Mouse (Mus musculus) thymus, postnatal 14 days (tissue): ENCODE results near the gene Ifitm2.
A peak's percentile ranks its signal among the peaks of the same experiment; 100 is the strongest.

Experiments
- DNase-seq: peaks from one replicate; pipeline ENCODE4 v3.0.0; 2021

Ifitm2 gene

DNA sequence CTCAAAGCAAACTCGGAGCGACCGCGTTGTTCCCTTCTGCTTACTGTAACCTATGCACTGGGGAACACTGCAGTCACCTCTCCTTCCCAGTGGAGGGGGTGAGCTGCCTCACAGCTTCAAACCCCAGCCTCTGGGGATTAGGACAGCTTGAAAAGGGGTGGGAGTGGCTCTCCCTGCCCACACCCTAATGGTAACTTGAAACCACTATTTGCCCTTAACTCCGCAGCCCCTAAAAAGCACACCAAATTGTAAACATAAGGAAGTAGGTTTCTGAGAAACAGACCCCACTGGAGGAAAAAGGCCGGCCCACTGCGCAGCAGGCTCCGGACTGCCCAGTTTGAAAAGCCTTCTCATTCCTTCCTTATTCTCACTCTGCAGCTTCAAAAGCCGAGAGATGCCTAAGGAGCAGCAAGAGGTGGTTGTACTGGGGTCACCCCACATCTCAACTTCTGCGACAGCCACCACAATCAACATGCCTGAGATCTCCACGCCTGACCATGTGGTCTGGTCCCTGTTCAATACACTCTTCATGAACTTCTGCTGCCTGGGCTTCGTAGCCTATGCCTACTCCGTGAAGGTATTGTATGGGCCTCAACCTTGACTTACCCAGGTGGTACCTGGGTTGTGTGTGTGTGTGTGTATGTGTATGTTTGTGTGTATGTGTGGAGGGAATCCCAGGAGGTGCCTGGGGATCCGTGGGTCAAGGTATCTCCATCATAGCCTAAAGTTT is 12.2 kb upstream of the Ifitm2 start:
- no peak for DNase-seq

DNA sequence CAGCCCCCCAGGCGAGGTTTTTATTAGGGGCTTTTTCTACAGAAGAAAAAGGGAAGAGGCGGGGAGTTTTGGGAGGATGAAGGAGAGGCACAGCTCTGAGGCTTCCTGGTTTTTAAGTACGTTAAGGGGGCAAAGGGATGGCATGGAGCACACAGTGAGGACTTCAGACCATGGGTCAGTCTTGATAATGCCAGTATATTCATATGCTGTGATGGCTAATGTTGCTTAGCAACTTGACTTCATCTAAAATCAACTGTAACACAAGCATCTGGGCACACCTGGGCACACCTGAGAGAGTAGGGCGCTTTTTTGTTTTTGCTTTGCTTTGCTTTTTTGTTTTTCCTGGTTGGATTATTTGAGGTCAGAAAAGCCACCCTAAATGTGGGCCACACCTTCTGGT is 11.1 kb upstream of the Ifitm2 start, which contains the start of gene Ifitm1:
Ifitm1 (plus strand) TSS at position 301 of the 400 bp plus-strand sequence.
- no peak for DNase-seq

DNA sequence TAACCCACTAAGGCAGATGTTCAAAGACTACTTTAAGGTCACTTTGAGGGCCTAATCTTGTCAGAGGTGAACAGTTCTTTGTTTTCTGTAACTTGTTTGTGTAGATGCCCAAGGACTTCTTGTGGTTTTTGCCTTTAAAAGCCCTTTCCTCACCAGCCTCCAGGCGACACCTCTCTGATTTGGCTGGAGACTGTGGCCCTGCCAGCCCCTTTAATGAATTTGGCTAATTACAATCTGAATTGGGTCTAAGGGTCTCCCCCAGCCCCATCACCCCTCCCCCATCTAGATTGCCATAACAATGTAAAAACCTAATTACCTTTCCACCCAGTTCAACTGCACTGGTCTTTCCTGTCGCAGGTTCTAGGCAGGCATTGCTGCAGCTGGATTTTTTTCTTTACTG is 6.9 kb upstream of the Ifitm2 start:
- no peak for DNase-seq

DNA sequence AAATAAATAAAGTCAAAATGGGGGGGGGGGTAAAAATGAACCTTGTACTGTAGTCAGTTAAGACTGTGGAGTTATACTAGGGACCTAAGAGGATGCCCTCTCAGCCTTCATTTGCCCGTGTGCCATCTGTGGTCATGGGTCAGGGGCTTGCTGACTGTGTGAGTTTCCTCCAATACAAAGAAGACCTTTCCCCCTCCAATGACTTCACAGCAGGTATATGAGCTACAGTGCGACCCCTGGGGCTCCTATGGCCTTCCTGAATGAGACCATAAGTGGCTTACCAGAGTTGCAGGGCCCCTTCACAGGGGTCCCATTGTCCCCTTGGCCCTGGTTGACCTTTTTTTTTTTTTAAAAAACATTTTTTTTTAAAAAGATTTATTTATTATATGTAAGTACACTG is 5.6 kb upstream of the Ifitm2 start:
- no peak for DNase-seq

DNA sequence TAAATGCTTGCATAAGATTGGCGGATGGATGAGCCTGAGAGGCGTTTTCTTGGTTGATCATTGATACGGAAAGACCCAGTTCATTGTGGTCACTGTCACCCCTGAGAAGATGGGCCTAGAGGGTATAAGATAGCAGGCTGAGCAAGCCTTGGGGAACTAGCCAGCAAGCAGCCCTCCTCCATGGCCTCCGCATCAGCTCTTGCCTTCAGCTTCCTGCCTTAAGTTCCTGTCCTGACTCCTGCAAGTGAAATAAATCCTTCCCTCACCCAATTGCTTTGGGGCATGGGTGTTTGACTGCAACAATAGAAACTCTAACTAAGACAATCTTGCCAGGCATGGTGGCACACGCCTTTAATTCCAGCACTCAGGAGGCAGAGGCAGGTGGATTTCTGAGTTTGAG is 4.2 kb upstream of the Ifitm2 start:
- DNase-seq = no peak

DNA sequence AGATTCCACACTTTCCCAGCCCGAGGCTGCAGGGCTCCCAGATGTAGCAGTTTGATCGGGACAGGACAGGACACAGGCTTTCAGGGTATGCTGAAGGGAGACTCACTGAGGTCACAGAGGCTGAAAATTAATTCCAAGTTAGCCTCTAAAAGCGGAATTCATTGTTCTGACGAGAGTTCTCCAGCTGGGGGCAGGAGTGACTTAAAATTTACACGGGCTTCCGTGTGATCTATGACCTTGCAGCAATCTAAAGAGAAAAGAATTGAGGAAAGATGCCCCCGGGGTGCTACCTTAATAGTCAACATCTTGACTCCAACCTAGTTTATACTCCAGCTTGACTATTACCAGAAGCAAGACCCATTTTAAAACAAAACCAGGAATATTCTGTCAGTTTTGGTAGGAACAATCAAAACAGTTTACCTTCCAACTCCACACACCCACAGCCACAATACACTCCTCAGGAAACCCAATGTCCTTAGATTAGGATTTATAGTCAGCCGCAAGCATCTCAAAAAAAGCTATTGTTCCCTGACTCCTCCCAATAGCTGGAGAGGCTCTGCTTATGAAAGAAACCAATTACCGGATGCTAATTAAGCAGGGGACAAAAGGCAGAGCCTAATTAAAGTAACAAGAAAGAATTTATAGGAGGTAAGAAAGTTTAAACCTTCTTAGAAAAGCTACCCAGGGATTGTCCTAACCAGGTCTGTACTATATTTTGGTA is 3.6 kb upstream of the Ifitm2 start:
- DNase-seq = peak; percentile 34

DNA sequence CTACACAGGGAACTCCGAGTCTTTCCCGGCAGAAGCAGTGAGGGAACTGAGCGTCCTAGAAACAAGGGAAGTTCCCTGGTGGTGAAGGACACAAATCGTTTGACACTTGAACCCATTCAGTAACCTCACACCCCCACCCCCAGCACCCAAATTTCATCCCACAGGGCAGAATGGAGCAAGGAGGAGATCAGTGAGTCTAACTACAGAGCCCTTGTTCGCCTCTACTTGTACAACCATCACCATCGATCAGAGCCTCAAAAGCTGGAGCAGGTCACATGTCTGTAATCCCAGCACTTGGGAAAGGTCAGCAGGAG is 726 bp upstream of the Ifitm2 start:
- no peak for DNase-seq

DNA sequence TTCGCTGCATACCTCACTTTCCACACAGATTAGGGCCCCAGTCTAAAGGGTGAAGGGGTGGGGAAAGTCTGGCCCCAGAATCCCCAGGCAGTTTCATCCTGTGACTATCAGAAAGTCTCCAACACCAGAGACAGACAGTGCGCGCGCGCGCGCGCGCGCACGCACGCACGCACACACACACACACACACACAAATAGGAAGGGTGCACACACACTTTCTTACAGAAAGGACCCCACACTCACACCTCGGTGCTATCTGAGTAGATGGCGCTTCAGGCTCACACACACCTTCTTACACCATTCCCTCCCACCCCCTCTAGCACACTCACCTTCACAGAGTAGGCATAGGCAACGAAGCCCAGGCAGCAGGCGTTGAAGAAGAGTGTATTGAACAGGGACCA is 445 bp downstream of the Ifitm2 start:
- DNase-seq = no peak

DNA sequence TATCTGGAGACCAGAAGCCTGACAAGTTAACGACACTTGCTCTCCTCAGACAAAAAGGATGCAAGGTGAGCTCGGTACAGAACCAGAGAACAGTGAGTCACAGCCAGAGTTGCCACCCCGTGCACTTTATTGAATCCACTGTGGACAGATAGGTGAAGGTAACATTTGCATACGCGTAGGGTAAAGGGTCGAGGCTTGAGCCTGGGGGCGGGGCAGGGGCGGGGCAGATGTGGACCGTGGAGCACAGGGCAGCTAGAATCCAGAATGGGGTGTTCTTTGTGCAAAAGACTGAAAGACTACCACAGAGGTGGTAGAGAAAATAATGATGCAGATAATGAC is 1.1 kb downstream of the Ifitm2 start:
- no peak for DNase-seq

DNA sequence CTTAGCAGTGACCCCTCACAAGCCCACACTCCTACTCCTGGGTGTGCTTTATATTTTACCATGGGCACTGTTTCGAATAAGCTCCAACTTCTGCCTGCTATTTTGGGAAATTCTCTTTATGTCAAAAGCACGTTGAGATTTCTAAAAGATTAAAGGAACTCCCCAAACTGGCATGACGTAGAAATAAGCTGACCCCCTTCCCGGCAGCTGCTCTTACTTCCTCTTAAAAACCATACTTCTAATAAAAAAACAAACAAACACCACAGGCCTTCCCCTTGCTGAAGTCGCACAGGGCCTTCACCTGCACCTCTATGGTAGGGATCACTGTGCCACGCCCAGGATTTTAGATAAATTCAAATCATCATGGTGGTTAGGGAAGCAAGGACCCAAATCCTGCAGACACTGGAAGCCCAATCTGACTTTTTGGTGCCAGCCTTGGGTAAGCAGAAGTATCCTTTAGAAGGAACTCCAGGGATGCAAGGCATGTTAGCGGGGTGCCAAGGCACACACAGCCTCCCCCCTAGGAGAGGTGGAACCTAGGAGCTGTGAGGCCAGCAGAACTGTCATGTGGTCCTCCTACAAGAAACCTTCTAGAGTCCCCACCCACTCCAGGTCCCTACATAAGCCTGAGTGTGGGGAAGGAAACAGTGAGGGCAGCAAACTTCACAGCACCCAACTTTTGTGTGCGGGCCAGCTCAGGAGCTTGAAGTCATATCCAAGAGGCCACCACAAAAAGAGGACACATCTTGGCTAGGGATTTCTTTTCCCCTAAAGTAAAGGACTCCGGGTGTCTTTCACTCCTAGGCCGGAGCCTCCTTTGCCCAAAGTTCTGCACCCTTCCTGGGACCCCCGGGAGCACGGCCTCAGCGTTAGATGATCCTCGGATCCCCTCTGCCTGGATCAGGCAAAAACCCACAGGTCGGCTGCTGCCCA is 1.7 kb downstream of the Ifitm2 start:
- DNase-seq = no peak

DNA sequence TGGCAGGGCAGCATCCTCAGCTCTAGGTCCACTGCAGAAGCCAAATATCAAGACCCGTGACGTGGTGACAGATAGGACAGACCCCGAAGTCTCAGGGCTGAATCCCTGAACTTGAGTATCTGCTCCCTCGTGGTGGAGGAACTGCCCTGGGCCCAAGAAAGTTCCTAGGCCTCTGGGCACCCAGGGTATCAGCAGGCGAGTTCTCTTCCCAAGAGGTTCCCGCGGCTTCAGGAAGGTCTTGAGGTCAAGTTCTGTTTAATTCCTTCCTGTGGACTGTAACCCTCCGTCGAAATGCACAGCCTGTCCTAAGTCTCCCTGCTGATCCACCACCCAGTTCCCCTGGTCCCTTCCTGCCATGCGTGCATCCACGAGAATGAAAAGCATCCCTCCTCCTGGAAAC is 2.7 kb downstream of the Ifitm2 start:
- DNase-seq = no peak

DNA sequence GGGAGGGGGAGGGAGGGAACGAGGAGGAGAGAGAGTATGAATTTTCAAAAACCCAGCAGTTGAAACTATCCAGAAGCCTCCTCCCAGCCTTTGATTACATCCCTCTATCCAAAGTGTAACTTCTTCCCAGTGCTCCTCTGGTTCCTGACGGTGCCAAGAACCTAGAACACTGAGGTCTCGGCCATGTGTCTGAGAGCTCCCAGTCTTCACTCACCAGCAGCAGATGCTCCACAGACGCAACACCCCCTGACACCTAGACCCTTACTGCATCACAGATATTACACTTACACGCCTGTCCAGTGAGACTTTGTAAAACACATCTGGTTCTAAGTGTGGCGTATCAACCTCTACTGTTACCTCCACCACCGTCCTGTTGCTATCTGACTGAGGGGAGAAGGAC is 3.3 kb downstream of the Ifitm2 start:
- DNase-seq = no peak

DNA sequence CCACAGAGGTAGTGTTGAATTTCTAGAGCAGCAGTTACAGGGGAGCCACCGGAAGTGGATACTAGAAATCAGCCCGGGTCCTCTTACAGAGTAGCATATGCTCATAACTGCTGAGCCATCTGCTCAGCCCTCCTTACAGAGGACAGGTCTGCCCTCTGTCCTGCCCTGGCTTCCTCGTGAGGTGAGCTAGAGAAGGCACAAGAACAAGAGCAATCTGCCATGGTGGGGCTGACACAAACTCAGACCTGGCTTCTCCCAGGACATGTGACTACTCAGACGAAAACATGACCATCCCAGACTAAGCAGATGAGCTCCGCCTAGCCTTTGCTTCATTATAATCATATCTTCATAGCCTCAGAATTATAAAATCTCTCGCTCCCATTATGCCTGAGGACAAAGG is 4.0 kb downstream of the Ifitm2 start:
- no peak for DNase-seq

DNA sequence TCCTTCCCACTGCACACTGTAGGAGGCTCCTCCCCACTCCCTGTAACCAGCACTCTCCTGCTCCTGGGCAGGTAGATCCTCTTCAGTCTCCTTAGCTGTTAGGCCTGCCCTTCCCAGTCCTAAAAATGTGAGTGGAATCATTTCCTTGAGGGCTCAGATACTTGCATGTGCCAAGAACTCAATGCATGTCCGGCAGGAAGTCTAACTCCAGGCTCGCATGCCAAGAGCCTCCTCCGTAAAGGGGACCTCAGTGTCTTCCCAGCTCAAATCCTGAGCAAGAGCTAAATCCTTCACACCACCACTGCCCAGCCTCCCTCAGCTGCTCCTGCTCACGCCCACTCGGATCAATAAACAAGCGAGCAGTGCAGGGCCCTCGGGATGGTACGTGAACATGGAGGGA is 4.7 kb downstream of the Ifitm2 start:
- no peak for DNase-seq

DNA sequence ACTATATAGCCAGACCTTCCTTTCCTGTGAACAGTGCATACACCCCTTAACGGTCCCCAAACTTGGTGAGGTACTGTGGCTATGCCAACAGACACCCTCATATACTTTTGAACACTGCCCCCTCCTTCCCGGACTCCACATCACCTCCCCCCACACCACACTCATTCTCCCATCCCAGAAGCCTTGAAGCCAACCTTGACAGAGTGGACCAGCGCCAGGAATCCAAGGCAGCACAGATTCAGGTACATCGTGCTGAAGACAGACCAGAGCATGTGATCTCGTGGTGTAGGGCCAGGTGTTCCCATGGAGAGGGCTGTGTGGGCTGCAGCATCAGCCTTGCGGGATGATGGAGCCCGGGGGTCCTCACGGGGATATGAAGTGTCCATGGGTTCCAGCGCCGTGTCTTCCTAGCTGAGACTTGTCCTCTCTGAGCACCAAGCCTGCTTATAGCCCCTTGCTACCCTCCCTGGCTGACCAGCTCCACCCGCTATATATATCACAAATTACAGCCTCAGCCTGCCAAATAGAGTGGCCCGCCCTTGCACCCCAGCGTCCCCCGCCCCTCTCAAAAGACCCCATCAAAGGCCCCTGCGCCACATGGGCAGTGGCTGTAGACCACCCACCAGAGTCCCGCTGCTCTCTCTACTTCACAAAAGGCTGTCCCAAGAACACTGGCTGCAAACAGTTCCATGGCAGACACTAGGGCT is 5.8 kb downstream of the Ifitm2 start, which contains the start of gene Ifitm5:
Ifitm5 (minus strand) TSS at position 468 of the 707 bp plus-strand sequence.
- DNase-seq = no peak

DNA sequence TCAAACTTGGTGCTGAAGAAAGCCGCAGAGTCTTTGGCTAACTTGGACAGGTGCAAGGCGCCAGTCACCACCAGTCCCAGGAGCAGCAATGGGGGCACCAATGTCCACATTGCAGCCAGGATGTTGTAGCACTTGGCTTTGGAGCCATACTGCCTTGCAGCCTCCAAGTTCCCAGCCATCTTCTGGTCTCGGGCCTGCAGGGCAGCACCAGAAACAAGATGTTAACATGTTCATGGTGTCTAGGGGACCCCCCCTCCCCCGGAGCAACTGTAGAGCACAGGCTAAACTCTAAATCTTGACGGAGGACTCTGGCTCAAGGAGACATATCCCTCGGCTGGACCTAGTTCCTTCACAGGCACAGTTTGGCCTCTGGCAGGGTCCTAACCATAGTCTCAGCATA is 6.5 kb downstream of the Ifitm2 start:
- DNase-seq = no peak

DNA sequence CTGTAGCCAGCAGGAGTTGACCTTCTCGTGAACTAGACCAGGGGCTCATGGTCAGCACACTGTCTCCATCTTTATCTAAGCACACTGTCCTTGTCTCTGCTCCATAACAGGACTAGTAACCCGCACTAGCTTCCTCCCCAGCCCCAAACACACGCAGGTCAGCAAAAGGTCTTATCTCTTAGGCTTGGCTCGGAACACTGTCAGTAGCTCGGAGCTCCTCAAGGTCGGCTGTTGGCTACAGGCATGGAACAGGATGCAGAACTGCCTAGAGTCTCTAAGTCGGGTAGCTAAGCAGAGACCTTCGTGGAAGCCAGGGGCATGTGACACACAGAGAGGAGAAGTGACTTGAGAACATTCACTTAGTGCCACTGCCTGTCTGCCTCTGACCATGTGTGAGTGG is 7.6 kb downstream of the Ifitm2 start:
- DNase-seq = no peak

DNA sequence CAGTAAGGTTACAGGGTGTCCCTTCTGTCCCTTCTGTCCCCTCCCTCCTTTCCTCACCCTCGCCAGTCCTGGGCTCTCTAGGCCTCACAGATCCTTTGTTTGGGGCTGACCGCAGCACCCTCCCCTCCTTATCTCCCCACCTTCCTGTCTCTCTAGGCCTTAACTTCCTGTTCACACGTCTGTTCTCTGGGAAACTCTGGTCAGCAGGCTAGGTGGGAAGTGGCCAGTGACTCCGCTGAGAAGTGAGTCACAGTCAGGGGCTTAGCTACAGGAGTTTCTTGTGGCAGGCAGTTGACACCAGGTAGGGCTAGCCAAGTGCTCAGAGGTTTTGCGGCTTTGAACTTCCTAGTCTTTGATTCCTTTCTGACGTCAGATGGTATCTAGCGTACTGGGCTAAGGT is 8.8 kb downstream of the Ifitm2 start:
- DNase-seq = no peak

DNA sequence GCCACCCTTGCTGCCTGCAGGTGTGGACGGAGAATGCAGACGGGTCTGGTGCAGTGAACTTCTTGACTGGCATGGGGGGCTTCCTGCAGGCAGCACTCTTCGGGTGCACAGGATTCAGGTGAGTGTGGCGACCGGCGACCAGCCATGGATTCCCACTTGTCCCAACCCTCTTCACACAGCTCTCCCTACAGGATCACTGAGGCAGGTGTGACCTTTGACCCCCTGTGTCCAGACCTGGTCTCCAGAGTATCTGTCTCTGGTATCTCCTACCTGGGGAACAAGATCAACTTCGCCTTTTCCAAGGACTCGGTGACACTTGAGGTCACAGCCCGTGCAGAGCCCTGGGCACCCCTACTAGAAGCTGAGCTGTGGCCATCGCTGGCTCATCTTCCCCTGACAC is 9.5 kb downstream of the Ifitm2 start:
- DNase-seq = no peak

DNA sequence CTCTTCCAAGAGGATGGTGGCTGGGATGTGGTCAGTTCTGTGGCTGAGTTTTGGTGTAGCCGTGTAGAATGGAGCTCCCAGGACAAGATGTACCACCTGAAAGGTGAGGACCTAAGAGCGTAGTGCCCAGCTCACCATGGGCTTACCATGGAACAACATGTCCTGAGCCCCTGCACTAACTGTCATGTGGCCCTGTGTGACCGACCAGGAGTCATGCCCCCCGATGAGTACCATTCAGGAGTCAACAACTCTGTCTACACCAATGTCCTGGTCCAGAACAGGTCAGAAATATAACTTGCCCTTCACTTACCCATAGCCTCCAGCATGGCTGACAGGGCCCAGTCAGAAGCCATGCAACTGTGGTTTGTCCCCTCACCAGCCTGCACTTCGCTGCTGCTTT is 10.5 kb downstream of the Ifitm2 start:
- DNase-seq = no peak

DNA sequence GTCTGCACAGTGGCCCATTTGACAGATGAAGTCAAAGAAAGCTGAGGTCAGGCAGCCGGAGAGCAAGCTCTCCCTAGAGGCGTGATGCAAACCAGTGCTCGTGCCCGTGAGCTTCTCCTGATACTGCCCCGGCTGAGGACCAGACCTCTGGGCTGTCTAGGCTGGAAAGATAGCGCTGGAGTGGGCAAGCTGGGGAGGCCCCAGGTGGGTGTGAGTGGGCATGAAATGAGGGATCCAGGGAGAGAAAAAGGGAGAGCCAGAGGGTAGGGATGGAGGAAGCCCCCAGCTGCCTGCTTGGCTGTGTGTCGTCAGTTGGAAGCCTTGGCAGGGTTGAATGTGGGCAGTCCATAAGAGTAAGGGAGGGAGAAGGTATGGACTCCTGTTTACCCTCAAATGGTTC is 11.6 kb downstream of the Ifitm2 start:
- no peak for DNase-seq

DNA sequence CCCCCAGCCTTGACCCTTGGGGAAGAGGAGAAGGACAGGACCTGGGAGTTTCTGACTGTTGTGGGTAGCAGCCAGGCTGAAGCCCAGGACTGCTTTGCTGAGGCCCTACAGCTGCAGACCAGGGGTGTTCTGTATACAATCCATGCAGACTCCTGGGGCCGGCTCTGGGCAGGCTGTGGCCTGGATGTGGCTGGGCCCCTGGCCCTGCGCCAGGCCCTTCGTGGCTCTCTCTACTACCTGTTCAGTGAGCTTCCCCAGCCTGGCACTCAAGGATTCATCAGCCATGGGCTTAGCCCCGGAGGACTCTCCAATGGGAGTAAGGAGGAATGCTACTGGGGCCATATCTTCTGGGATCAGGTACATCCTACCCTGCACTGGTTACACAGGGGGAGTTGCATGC is 12.4 kb downstream of the Ifitm2 start:
- no peak for DNase-seq

DNA sequence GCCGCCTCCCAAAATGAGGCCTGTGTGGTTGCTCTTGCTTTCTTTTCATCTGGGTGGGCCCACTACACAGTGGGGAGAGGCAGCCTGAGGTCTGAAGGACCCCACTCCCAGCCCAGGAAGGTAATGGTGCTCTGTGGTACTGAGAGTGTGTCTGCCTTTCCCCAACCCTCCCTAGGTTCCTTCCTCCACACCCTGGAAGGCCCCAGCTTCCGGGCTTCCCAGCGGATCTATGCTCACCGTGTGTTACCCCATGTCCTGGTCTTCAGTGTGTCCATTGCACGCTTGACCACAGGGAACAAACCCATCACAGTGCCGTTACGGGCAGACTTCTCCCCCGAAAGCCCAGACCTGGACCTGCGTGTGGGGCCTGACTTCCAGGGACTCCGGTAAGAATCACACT is 13.0 kb downstream of the Ifitm2 start:
- no peak for DNase-seq
